Mouse (Mus musculus) CD8-positive naive resting alpha-beta T cell, adult 2 months (primary cell): Measurements from ENCODE around the gene Tmem176a.
A peak's percentile ranks its signal among the peaks of the same experiment; 100 is the strongest.
"Not testable (repeated sequence)": the region's sequence is repeated elsewhere in the genome, so short reads cannot be mapped to it uniquely, and the experiment has no call there.

Source experiments
- DNase-seq, 2 experiments: peaks; one replicate each; pipeline ENCODE4 v3.0.0; 2022; ENCODE audit warnings: low read depth in 2 of 2, low spot score in 2 of 2

Tmem176a gene

DNA sequence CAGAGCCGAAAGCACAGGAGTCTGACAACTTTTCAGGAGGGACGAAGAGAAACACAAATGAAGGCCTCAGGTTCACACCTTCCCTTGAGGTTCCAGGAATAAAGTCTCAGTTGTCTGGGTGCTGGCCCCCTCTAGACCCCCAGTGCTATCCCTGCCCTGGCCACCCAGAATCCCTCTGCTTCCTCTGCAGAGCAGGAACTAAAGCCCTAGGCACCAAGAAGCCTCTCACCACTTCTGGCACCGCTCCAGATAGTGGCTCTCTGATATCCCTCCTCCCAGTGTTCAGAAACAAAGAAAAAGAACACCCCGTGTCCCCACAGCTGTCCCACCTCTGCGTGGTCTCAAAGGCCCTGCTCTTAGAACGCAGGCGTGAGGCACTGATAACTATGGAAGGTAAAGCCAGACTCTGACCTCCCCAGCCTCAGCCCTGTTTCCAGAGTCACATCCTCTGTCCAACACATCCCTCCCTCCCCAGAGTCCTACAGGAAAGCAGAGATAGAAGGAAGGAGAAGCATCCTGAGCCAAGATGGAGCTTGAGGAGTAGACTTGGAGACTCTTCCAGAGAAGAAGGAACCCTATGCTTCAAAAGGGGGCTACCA lies at the start of gene Tmem176a:
Tmem176a (plus strand) TSS at position 549 of the 599 bp plus-strand sequence.
- DNase-seq = no peak

DNA sequence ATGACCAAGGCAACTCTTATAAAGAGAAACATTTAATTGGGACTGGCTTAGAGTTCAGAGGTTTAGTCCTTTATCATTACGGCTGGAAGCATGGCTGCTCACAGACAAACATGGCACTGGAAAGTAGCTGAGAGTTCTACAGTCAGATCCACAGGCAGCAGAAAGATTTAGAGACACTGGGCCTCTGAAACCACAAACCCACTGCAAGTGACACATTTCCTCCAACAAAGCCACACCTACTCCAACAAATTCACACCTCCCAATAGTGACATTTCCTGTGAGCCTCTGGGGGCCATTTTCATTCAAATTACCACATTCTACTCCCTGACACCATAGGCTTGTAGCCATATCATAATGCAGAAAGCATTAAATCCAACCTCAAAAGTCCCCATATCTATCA lies 38.8 kb upstream of the Tmem176a start:
- DNase-seq = peak; percentile 21 to 45

DNA sequence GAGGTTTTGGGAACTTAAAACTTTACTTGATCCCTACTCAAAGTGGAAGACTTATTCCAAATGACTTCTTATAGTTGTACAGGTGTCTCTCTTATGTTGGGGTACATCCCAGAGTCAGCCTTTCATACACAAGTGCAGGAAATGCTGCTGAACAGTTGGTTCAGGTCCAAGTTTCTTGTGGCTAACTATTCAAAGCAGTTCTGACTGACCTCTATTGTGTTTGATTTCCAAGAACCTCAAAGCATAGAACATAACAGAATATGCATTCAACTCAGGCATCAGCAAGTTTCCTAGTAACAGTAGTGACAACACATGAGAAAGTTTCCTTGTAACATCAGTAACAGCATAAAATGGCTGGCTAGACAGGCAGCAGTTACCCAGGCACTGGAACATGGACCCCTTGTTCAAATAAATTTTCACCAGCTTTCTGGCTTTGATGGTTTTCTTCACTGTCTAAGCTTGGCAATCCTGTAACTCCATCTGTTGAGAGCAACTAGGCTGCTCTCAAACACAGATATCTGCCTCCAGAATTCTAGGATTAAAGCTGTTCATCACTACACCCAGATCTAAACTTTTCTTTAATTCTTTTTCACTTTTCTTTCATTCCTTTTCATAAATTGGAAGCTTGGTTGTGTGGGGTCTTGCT lies 37.2 kb upstream of the Tmem176a start:
- no peak for DNase-seq

DNA sequence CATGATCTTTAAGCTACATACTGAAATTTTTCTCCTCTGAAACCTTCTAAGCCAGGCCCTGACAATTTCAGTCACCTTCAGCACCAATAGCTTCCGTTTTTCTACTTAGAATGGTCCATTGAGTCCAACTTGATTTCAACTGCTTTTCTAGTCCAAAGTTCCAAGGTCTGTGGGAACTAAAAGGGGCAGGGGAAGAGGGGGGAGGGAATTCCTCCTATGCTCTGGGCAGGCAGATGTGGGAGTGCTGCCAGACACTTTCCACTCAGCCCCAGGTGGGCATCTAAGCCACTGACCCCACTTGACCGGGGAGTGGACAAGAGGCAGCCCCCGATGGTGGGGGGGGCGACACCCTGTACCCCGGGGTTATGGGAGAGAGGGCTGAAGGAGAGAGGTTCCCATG lies 36.4 kb upstream of the Tmem176a start:
- DNase-seq = no peak

DNA sequence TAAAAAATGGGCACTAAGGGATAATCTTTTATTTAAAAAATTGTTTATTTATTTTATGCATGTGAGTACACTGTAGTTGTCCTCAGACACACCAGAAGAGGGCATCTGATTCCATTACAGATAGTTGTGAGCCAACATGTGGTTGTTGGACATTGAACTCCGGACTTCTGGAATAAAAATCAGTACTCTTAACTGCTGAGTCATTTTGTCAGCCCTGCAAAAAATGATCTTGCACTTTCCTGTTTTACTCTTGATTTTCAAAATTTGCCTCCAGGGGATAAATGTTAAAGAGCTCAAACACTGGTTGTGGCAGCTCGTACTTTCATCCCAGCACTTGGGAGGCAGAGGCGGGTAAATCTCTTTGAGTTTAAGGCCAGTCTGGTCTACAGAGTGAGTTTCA lies 34.0 kb upstream of the Tmem176a start:
- DNase-seq = no peak

DNA sequence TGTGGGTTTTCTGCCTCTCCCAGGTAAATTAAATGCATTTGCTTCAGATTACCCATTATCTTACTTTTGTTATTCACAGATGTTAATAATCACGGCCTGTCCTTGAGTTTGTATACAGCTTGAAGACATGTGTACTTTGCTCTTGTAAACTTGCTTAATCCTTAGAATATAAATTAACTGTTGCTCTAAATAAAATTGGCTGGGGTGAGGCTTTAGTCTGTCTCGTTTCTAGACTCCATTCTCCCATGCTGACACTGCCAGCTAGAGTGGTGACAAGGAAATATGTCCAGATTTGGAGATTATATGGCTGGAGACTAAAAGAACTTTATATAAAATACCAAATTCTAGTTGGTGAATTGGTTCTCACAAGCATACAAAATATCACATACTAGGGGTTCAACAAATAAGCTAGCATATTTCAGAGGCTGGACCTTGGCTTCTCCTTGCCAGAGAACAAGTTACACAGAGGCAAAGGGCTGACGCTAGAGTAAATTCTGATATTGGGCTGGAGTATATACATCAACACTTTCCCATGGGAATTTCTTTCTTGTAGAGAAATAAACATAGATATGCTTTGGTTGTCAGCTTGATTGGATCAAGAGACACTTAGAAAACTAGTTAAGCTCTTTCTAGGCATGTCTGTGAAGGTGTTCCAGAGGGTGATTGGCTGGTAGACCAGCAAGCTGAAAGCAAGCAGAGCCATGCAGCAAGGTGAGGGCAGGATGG lies 31.1 kb upstream of the Tmem176a start:
- no peak for DNase-seq

DNA sequence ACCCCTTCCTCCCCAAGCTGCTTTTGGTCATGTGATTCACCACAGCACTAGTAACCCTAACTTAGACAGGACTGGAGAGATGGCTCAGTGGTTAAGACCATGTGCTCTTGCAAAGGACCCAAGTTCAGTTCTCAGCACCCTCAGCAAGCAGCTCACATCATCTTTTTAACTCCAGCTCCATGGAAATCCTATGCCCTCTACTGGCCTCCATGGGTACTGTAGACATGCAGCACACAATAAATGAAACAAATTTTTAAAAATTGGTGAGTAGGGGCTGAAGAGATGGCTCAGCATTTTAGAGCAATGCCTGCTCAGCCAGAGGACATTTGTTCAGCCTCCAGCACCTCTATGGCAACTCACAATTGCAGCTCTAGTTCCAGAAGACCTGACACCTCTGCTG lies 25.7 kb upstream of the Tmem176a start:
- no peak for DNase-seq

DNA sequence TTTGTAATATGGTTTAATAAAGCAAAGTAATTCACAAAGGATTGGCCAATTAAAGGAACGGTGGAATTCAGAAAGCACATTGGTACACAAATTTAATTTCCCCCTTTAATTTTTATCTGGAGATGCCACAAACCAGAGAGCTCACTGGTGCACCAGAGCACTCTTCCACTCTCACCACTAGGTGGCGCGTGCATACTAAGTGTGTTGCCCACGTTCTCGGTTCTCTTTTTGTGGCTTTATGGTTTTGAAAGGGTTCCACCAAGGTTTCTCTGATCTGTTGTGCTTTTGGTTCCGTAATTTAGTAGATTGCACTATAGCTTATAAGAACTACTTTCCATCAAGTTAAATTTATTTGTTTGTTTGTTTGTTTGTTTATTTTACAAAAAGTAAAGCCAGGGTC lies 22.9 kb upstream of the Tmem176a start:
- peak; percentile 57 to 69 for DNase-seq

DNA sequence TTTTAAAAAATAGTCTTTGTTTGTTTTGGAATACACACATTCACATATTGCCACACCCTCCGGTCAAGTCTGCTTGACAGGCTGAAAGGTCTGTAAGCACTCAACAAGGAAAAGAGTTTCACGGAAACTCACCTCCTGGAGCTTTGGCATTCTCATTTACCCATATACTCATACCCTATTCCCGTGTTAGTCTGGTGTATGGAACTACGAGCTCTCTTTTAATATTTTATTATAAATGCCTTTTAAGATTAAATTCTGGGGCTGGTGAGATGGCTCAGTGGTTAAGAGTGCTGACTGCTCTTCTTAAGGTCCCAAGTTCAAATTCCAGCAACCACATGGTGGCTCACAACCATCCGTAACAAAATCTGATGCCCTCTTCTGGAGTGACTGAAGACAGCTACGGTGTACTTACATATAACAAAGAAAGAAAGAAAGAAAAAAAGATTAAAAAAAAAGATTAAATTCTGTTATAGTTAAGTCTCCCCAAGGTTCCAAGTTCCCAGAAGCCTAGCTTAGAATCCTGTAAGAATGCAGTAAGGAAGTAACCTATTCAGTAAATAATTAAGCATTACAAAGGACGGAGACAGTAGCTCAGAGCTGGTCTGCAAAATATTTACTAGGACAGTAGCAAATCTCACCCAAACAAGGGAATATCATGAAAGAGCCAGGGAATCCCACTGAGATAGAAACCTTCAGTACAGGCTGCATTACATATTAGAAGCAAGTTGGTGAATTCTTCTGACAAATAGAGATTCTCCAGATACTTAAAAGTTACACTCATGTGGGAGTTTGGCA lies 18.5 kb upstream of the Tmem176a start:
- not testable (repeated sequence) for DNase-seq

DNA sequence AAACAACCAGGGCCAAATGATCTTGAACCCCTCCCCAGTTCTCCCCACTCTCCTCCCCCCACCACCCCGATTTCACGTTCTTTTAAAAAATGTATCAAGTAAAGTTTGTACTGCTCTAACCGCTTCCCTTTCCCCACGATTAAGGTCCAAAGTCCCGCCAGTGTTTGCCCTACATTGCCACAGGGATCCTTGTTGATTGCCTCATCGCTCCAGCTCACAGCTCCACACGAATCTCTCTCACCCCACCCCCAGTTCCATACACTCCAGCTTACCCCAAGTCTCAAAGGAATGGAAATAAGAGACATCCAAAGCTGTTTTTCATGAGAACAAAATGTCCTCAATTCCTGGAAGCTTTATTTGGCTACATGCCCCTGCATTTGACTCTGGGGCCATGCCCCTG lies 15.7 kb upstream of the Tmem176a start:
- DNase-seq = no peak

DNA sequence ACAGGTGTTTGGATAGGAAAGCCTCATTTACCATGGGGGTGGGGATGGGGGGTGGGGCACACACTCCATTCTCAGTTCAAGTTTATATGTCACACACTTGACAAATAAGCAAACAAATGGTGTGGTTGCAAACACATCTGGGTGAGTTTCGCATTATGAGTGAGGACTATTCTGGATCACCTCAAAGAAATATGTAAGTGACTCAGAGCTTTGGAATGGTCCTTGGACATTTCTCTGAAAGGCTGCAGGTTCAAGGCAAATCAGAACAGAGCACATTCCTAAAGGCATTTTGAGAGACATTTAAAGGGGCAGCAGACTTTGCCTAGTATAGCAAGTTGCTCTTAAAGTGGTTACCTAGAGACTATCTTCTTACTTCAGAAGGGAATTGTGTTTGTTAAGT lies 11.7 kb upstream of the Tmem176a start:
- DNase-seq = no peak

DNA sequence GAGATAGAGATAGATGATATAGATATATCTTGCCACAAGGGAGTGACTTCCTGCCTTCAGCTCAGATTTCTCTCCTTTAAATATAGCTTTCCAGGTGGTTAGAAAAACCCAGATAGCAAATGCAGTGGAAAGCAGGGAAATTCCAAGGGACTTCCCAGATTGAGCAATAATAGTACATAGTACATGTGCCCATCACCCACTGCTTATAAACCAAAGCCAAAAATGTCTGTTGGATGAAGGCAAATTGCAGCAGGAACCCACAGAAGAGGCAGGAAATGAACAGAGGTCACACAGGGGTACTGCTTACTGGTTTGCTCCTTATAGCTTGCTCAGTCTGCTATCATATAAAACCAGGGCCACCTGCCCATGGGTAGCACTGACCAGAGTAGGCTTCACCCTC lies 11.1 kb upstream of the Tmem176a start:
- DNase-seq = no peak

DNA sequence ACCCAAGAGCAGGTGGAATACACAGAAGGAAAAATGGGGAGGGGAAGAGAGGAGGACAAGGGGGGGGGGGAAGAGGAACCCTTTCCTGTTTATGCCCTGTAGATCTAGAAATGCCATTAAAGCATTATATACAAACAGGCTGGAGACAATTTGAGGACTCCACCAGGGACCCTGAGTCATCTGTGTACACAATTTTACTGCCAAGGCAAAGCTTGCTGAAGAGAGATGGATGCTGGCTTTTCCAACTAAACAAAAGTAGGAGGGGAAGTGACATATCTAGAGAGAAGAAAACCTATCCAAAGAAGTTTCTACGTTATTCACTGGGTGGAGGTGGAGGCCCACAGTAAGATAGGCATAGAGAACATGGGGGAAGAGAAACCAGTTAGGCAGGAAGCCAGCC lies 10.5 kb upstream of the Tmem176a start:
- DNase-seq = no peak

DNA sequence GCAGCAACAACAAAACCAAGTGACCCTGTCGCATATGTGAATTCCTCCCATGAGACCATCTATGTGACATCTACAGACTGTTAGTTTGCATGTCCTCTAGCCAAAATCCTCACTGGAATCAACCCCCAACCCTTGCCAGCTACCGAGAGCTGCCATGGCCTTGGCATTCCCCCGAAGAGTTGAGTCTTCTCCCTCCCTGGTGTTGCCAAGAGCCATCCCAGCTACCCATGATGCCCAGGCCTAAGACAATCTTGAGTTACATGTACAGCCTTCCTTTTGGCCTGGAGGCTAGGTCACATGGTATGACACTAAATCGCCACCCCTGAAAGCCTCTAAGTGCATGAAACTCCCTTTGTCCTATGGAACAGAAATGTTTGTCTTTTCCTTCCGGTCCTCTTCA lies 9.6 kb upstream of the Tmem176a start:
- no peak for DNase-seq

DNA sequence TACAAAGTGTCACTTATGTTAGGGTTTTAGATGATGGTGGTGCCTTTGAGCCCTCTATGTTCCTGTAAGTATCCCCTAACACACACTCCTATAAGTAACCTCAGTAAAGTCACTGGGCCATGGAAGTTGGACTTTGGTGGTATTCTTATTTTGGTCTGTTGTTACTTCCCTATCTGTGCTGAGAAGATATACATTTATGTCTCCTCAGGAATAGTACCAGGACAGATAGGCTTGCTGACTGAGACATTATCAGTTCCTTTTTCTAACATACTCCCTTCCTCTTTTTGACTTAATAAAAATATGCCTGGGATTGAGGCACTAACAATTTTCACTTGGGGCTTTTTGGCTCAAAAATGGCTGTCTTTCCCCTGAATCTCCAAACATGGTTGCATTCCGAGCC lies 8.3 kb upstream of the Tmem176a start:
- no peak for DNase-seq

DNA sequence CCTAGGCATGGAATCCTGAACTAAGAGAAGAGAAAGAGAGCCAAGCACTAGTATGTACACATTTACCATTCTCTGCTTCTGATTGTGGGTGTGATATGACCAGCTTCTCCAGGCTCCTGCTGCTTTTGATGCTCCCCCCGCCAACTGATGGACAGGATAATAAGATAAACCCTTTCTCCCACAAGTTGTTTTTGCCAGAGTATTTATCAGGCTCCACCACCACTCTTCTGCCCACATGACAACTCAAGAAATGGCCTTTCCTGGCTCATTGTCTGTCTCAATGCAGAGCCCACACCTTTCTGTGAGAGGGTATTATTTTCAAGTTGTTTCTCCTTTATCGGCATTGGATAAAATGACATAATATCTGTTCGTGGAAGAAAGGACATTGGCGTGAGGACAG lies 7.2 kb upstream of the Tmem176a start:
- DNase-seq = no peak

DNA sequence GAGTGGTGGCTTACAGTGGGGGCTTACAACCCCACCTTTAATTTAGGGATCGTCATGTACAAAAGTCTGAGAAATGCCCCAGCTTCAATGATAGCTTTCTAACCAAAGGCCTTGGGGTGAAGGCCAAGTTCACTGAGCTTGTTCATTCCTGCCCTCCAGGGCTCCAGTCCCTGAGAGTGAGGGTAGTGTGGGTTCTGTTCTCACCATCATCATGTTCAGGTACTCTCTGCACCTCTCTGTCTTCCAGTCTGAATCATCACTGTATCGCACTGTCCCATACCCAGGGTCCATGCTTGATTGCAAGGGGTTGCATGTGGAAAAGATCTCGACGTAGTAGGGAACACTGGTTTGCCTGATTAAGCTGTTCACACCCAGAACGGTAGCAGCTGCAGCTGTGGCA lies 5.5 kb upstream of the Tmem176a start:
- DNase-seq = no peak

DNA sequence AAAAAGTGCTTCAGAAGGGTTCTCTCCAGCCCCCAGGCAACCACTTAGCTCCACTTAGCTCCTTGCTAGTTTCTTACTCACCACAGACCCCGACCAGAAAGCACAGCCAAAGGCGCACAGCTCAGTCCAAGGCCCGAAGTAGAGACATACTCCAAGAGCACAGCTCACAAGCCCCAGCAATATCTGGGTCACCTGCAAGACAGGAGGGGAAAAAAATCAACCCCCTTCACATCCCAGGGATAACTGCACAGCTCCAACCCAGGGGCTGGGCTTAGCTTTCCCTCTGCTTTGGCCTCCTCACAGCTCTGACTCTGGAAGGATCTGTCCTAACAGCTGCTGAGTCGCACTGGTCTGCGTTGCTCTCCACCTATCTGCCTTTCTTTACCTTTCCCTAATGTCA lies 4.6 kb upstream of the Tmem176a start:
- DNase-seq = no peak

DNA sequence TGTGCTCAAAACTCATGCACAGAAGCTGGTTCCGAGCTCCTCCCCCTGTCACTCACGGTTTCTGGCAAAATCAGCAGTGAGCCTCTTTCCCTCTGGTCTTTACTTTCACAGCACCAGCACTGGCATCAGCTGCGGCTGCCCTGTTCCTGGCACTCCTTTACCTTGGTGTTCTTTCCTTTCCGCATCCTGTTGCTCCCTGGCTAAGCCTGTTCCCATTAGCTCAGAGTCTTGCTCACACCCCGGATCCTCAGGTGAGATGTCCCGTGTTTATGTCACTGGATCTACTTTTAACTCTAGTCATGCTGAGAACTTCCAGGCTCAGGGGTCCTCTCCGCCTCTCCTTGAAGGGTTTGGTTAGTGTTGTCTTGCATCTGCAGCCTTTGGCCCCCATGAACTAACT lies 3.2 kb upstream of the Tmem176a start:
- no peak for DNase-seq

DNA sequence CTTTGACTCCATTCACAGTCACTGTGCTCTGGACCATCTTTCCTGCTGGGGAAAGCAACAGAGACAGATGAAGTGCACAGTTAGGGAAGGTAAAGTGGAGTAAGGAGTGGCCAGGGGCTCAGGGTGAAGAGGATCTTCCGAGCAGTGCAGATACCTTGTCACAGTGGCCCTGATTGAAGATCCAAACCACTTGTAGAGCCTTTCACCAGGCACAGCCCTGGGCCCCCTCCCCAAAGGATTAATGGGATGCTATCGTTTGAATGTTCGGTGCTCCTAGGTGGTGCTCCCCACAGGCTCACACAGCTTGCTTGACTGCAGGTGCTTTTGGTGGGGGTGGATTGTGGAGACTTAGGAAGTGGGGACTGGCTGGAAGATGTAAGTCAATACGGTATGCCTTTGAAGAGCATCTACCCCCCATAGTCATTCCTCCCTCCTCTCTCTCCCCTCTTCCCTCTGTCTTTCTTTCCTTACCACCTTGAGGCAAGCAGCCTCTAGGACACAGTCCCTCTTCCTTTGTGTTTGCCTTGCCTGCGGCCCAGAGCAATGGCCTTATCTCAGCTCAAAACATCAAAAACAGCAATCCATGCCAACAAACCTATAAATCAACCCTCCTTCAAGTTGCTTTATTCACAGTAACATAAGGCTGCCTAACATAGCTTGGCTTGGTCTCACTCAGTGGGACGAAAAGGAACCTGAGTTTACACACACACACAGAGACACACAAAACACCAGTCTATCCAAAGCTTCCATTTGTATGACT lies 2.2 kb upstream of the Tmem176a start:
- DNase-seq = no peak

DNA sequence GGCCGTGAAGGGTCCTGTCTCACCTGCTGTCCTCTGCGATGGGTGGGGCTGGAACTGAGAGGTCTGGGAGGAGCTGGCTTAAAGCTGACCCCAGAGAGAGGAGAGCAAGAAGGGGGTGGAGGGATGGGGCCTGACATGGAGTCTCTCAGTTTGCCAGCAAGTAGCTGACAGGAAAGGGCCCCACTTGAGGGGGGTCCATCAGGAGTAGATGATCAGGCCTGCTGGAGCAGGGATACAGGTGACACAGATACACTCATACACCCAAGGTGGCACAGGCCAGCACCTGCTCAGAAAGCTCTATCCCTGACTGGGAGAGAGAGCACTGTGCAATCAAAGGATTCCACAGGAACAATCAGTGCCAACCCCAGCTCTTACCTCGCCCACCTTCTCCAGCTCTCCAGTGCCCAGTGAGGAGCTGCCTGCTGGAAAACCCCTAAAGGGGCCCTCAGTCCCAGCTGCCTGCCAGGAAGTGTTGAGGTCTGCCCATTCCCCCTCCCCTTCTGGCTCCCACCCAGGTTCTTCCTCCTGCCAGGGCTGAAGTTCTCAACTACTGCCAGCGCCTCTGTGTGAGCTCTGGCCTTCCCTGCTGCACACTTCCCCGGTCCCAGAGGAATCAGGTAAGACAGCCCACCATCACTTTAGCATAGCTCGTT lies 380 bp downstream of the Tmem176a start, which contains the start of gene Tmem176b:
Tmem176b (minus strand) TSS at position 524 of the 653 bp plus-strand sequence.
- DNase-seq = peak in 1 of 2 experiments; percentile 16
